Mouse (Mus musculus) neural tube, embryonic 12.5 days (tissue): ENCODE data around the gene Rpa1. TPM values are rescaled to one million over a fixed set of nuclear protein-coding genes. Genes with fewer than 3 reads are reported as not detected.

Source experiments
- ATAC-seq: fragments of 200-750 bp; cut with Nextera tagmentation; 2 replicates; pipeline ENCODE4 v1.8.0; 2017; ENCODE audit warnings: low read depth, mild to moderate bottlenecking, moderate TSS enrichment, moderate library complexity; ENCODE audit not compliant: low FRiP score
- H3K27ac ChIP-seq: fragments of 300-500 bp; sonication (generic); 2 replicates; pipeline ENCODE4 v1.5.1; 2016
- H3K27me3 ChIP-seq: fragments of 300-500 bp; sonication (generic); replicated peaks from 2 replicates; pipeline ENCODE4 v1.6.1; 2016; ENCODE audit warnings: mild to moderate bottlenecking
- H3K36me3 ChIP-seq: fragments of 300-500 bp; sonication (generic); 2 replicates; pipeline ENCODE4 v1.6.1; 2016; ENCODE audit warnings: mild to moderate bottlenecking
- H3K4me1 ChIP-seq: fragments of 300-500 bp; sonication (generic); 2 replicates; pipeline ENCODE4 v1.6.1; 2016
- H3K4me2 ChIP-seq: fragments of 300-500 bp; sonication (generic); replicated peaks from 2 replicates; pipeline ENCODE4 v1.6.1; 2016; ENCODE audit warnings: mild to moderate bottlenecking
- H3K4me3 ChIP-seq: fragments of 300-500 bp; sonication (generic); 2 replicates; pipeline ENCODE4 v1.5.1; 2016
- H3K9ac ChIP-seq: fragments of 300-500 bp; sonication (generic); 2 replicates; pipeline ENCODE4 v1.6.1; 2016; ENCODE audit warnings: mild to moderate bottlenecking
- H3K9me3 ChIP-seq: fragments of 300-500 bp; sonication (generic); 2 replicates; pipeline ENCODE4 v1.6.1; 2016; ENCODE audit warnings: mild to moderate bottlenecking
- WGBS: fragments of 180-500 bp; shearing (Covaris S2); methylation state at CpG from one replicate; pipeline ENCODE4 v1.1.7; 2016; 5-methylcytosine and 5-hydroxymethylcytosine counted together
- polyA plus RNA-seq: library from polyadenylated mRNA; unstranded; fragments of >200 nt; fragmentation: Nextera tagmentation; extraction: Ambion mirVana; gene quantifications from 2 replicates; pipeline ENCODE4 v1.2.1, GENCODE M21; 2016

Rpa1 gene
- polyA plus RNA-seq, 1 experiment from 2014 or later, result 103 TPM

- ATAC-seq, result peak; percentile 33; the same call in 1 of the 2 replicates
- Histone ChIP-seq H3K27ac (no peak overlapping the region), H3K36me3 (no peaks in the 10 kb centered on the region), H3K9ac (peak overlapping the region; percentile 38; the same call in 1 of the 2 replicates), H3K9me3 (no peaks in the 10 kb centered on the region), H3K4me1 (peaks cover 39% of the 10 kb centered on the region), H3K27me3 (peaks cover 43% of the 10 kb centered on the region), H3K4me3 (peak overlapping the region; percentile 13; the same call in 1 of the 2 replicates), H3K4me2 (peak overlapping the region; percentile 49)
- WGBS, result 5% methylated on average over 29 of the region's 29 CpGs
Measured at GRCm38 (mm10) chr11:75281380-75282256, 66.5 kb downstream of the Rpa1 start.

DNA sequence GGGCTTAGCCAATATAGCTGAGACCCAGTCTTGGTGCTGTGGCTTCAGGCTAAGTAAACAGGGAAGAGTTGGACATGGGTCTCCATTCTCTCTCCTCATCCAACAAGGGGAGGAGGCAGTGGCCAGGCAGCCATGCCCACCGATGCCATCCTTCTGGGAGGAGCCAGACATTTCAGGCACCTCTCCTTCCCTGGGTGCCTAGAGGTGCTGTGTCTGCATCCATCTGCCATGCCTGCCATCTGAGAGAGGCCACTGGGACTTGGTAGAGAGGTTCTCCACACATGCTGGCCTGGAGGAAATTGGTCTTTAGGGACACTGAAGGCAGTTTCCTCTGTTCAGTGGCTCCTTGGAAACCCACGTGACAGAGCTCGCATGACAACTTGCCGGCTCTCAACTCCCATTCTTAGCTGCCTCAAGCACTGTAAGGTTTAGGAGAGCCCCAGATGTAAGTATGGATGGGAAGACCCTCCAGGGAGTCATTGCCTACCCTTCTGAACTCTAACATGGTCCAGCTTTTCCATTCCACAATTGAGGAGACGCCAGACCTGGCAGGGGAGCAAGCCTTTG is 67.6 kb downstream of the Rpa1 start:
- WGBS, result 28% methylated on average over 5 of the region's 5 CpGs
- Histone ChIP-seq H3K4me1 (peaks cover 39% of the 10 kb centered on the region), H3K4me2 (0 out of 2 replicates have a peak overlapping the region, but pooled peaks have one; percentile 12), H3K27ac (no peak overlapping the region), H3K4me3 (no peak overlapping the region), H3K27me3 (peaks cover 43% of the 10 kb centered on the region), H3K9me3 (no peaks in the 10 kb centered on the region), H3K36me3 (no peaks in the 10 kb centered on the region), H3K9ac (no peak overlapping the region)
- ATAC-seq, result no peak

DNA sequence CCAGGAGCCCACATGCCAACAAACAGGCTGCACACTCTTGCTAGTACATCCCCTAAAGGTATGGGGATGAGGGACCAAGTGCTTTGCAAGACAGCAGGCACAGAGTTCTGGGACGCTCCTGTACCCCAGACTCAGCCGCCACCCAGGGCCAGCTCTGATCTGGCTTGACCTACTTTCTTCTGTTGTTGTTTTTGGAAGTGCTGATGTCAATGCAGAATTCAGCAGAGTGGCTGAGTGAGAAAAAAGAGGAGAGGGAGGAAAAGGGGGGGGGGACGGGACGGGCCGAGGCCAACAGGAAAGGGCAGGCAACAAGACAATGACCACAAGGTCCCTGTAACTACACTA is 68.1 kb downstream of the Rpa1 start:
- no peak overlapping the region for H3K27ac ChIP-seq
- peaks cover 44% of the 10 kb centered on the region for H3K4me1 ChIP-seq
- 68% methylated on average over 5 of the region's 5 CpGs for WGBS
- no peak for ATAC-seq
- H3K9me3 ChIP-seq, result no peaks in the 10 kb centered on the region
- H3K27me3 ChIP-seq, result peaks cover 43% of the 10 kb centered on the region
- H3K9ac ChIP-seq, result no peak overlapping the region
- peak overlapping the region; percentile 53; the same call in 1 of the 2 replicates for H3K4me2 ChIP-seq
- H3K36me3 ChIP-seq, result no peaks in the 10 kb centered on the region
- H3K4me3 ChIP-seq, result no peak overlapping the region

DNA sequence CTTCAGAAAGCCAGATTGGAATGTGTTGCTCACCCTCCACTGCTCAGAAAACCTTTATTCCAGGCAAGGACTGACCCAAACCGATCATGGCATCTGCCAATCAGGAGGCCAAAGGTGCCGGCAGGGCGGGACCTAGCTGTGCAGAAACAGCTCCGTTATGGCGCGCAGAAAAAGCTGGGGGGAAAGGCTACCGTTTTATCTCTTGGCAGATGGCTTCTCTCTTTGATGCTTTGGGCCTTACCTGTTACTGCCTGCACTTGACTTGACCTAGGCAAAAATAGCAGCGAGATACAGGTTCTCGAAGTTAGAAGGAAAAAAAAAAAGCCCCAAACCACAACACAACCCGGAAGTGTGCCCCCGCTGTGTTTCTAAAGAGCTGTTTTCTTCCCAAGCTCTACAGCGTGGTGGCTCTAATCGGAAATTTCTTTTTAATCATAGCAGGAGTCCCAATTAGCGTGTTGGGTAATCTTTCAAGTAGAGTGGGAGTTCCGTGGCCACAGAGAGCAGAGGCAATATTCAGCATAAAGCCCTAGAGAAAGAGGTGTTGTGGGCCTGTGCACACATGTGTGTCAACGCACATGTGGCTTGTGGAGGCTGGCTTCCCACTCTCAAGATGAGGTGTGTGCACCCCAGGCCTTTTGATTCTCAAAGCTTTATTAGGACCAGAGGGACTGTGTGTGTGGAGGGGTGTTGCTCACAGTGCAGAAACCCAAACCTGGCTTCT is 68.6 kb downstream of the Rpa1 start:
- peaks cover 40% of the 10 kb centered on the region for H3K27me3 ChIP-seq
- H3K4me3 ChIP-seq, result peak overlapping the region; percentile 11; the same call in 1 of the 2 replicates
- H3K4me1 ChIP-seq, result peaks cover 49% of the 10 kb centered on the region
- H3K36me3 ChIP-seq, result no peaks in the 10 kb centered on the region
- 6% methylated on average over 16 of the region's 16 CpGs for WGBS
- peak overlapping the region; percentile 53 for H3K4me2 ChIP-seq
- H3K9ac ChIP-seq, result 0 out of 2 replicates have a peak overlapping the region, but pooled peaks have one; percentile 33
- no peaks in the 10 kb centered on the region for H3K9me3 ChIP-seq
- H3K27ac ChIP-seq, result no peak overlapping the region
- no peak for ATAC-seq

- Histone ChIP-seq H3K9ac (no peak overlapping the region), H3K36me3 (no peaks in the 10 kb centered on the region), H3K27ac (no peak overlapping the region), H3K27me3 (peaks cover 39% of the 10 kb centered on the region), H3K9me3 (no peaks in the 10 kb centered on the region), H3K4me3 (peak overlapping the region; percentile 11; the same call in 1 of the 2 replicates), H3K4me2 (peak overlapping the region; percentile 53), H3K4me1 (peaks cover 53% of the 10 kb centered on the region)
- 16% methylated on average over 4 of the region's 4 CpGs for WGBS
- no peak for ATAC-seq
Measured at GRCm38 (mm10) chr11:75279013-75279341, 69.1 kb downstream of the Rpa1 start.

DNA sequence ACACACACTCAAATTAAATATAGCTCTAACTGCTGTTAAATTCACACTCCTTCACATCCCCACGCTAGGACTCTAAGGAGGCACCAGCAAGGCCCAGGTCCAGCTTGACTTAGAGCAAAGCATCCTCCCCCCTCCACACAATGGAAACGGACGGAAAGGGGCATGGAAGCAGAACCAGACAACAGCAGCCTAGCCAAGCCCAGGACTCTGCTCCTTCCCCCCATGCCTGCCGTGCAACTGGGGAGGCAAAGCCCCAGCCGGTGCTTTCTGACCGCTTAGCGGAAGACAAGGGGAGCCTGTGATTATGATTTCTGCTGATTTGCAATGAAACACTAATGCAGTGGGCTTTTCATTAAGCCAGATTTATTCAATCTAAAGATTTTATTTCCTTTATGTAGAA is 70.0 kb downstream of the Rpa1 start:
- peaks cover 33% of the 10 kb centered on the region for H3K27me3 ChIP-seq
- H3K9ac ChIP-seq, result no peak overlapping the region
- no peaks in the 10 kb centered on the region for H3K36me3 ChIP-seq
- ATAC-seq, result no peak
- H3K9me3 ChIP-seq, result no peaks in the 10 kb centered on the region
- peaks cover 58% of the 10 kb centered on the region for H3K4me1 ChIP-seq
- no peak overlapping the region for H3K27ac ChIP-seq
- WGBS, result 65% methylated on average over 7 of the region's 7 CpGs
- no peak overlapping the region for H3K4me2 ChIP-seq
- no peak overlapping the region for H3K4me3 ChIP-seq

- ATAC-seq, result no peak
- Histone ChIP-seq H3K4me1 (peaks cover 31% of the 10 kb centered on the region), H3K9ac (no peak overlapping the region), H3K4me3 (no peak overlapping the region), H3K27ac (no peak overlapping the region), H3K4me2 (0 out of 2 replicates have a peak overlapping the region, but pooled peaks have one; percentile 2), H3K36me3 (no peaks in the 10 kb centered on the region), H3K27me3 (peaks cover 4% of the 10 kb centered on the region; the same call in 1 of the 2 replicates), H3K9me3 (no peaks in the 10 kb centered on the region)
- WGBS, result 18% methylated on average over 6 of the region's 6 CpGs
Measured at GRCm38 (mm10) chr11:75275035-75275434, 73.1 kb downstream of the Rpa1 start.

DNA sequence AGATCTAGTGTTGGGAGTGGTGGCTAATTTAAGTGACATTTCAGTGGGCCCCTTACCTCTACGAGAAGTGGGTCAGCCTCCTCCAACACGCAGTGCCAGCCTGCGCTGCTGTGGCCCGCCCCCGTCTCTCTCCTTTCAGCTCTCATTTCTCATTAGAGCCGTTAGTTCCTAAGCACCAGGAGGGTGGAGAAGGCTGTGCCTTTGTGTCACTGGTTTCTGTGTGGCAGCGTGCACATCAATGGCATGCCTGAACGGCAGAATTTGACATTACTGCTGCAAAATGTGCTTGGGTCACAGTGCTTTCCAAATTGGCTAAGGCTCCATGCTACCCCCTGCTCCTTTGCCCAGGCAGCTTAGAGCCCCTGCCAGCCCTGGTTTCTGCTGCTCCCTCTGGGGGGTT is 74.7 kb downstream of the Rpa1 start:
- 6% methylated on average over 8 of the region's 8 CpGs for WGBS
- H3K4me3 ChIP-seq, result no peak overlapping the region
- 0 out of 2 replicates have a peak overlapping the region, but pooled peaks have one; percentile 14 for H3K4me2 ChIP-seq
- no peaks in the 10 kb centered on the region for H3K36me3 ChIP-seq
- no peaks in the 10 kb centered on the region for H3K9me3 ChIP-seq
- H3K27ac ChIP-seq, result no peak overlapping the region
- ATAC-seq, result no peak
- H3K27me3 ChIP-seq, result no peaks in the 10 kb centered on the region; the same call in 1 of the 2 replicates
- H3K9ac ChIP-seq, result no peak overlapping the region
- H3K4me1 ChIP-seq, result peaks cover 20% of the 10 kb centered on the region

DNA sequence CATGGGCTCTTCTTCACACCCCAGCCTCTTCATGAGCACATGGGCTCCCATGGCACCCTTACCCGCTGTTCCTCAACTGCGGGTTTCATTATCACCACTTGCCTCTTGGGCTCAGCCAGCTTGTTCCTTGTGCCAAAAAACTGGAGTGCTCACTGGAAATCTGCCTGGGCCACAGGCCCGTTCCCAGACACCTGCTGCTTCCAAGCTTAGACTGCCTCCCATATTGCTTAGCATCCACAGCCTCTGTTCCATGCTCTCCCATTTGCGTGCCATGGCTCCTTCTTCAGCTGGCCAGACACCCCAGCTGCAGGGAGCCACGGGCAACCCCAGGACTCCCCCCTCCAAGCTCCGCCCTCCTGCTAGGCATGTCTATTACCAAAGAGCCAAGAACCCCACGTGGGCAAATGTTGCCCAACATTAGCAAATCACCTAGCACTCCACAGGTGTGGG is 77.1 kb downstream of the Rpa1 start:
- Histone ChIP-seq H3K27me3 (no peaks in the 10 kb centered on the region; the same call in 1 of the 2 replicates), H3K9me3 (no peaks in the 10 kb centered on the region), H3K4me3 (no peak overlapping the region), H3K27ac (no peak overlapping the region), H3K36me3 (no peaks in the 10 kb centered on the region), H3K4me1 (peaks cover 20% of the 10 kb centered on the region), H3K4me2 (no peak overlapping the region), H3K9ac (no peak overlapping the region)
- WGBS, result 73% methylated on average over 7 of the region's 7 CpGs
- no peak for ATAC-seq

DNA sequence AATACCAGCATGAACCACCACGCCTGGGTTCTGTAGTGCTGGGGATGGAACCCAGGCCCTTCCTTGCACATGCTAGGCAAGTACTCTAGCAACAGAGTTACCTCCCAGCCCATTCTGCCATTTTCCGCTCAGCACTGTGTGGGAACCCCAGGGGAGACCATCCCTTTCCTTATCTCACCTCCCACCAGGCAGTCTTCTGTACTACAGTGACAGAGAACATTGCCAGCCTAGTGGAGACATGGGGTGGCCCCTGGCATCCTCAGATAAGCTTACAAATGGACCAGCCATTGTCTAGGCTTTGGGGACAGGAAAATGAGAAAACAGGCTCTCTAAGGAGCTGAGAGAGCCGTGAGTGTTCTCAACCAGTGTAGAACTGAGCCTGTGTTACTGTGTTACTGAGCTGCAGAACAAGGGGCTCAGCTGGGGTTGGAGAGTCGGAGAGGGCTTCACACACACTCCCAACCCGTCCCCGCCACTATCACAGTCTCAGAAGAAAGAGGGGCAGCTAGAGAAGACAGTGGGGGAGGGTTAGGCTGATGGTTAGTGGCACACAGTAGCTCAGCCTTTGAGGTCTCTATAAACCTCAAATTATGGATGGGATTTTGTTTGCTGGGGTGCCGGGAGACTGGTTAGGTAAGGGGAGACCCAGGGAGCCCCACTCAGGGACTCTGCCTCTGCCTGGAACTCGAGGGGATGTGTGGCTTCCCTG is 77.7 kb downstream of the Rpa1 start:
- no peaks in the 10 kb centered on the region for H3K9me3 ChIP-seq
- ATAC-seq, result no peak
- no peak overlapping the region for H3K4me3 ChIP-seq
- no peak overlapping the region for H3K9ac ChIP-seq
- H3K4me1 ChIP-seq, result peaks cover 24% of the 10 kb centered on the region
- no peaks in the 10 kb centered on the region for H3K36me3 ChIP-seq
- no peak overlapping the region for H3K4me2 ChIP-seq
- WGBS, result 75% methylated on average over 8 of the region's 8 CpGs
- no peaks in the 10 kb centered on the region; the same call in 1 of the 2 replicates for H3K27me3 ChIP-seq
- H3K27ac ChIP-seq, result no peak overlapping the region

- H3K4me3 ChIP-seq, result no peak overlapping the region
- H3K27ac ChIP-seq, result no peak overlapping the region
- no peaks in the 10 kb centered on the region for H3K36me3 ChIP-seq
- no peaks in the 10 kb centered on the region; the same call in 1 of the 2 replicates for H3K27me3 ChIP-seq
- H3K4me1 ChIP-seq, result peaks cover 19% of the 10 kb centered on the region
- H3K9ac ChIP-seq, result no peak overlapping the region
- 89% methylated on average over 4 of the region's 4 CpGs for WGBS
- H3K9me3 ChIP-seq, result no peaks in the 10 kb centered on the region
- no peak overlapping the region for H3K4me2 ChIP-seq
- no peak for ATAC-seq
Measured at GRCm38 (mm10) chr11:75269213-75269612, 78.9 kb downstream of the Rpa1 start.
